Mouse (Mus musculus): ENCODE measurements around the gene Aifm2. TPM values are rescaled to one million over a fixed set of nuclear protein-coding genes. Genes with fewer than 3 reads are reported as not detected.

The Aifm2 gene
- polyA plus RNA-seq, 1 experiment: 14.9 TPM

DNA sequence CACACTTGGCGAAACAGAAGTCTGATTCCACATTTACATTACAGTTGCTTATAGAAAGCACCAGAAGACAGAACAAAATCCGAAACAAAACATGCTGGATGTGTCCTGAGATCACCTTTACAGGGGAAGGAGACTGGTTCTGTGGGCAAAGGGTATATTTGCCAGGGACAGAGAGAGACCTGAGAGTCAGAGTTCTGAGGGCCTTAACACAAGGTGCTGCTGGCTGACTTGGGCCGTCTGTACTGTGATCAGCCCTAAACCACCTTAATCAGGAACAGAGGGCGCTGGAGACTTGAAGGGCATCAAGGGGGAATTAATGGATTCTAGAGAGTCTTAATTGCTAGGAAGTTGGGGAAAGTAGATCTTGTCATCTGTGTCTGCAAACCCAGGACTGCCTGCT, 21.5 kb upstream of the Aifm2 start:
- Histone ChIP-seq H3K4me1 (ENCODE audit: control insufficient read depth, insufficient read depth, low read length) (no peaks in the 10 kb centered on the region), H3K4me3 (ENCODE audit: insufficient read depth, low read length) (no peak overlapping the region), H3K27ac (ENCODE audit: insufficient read depth, low read length) (no peak overlapping the region)
- TF ChIP-seq CTCF (IDR thresholded peaks at IDR 0.05; ENCODE audit: borderline replicate concordance, insufficient read depth, low read length) (no peak), POLR2A (IDR thresholded peaks at IDR 0.05; ENCODE audit: low read depth, low read length) (no peak)

DNA sequence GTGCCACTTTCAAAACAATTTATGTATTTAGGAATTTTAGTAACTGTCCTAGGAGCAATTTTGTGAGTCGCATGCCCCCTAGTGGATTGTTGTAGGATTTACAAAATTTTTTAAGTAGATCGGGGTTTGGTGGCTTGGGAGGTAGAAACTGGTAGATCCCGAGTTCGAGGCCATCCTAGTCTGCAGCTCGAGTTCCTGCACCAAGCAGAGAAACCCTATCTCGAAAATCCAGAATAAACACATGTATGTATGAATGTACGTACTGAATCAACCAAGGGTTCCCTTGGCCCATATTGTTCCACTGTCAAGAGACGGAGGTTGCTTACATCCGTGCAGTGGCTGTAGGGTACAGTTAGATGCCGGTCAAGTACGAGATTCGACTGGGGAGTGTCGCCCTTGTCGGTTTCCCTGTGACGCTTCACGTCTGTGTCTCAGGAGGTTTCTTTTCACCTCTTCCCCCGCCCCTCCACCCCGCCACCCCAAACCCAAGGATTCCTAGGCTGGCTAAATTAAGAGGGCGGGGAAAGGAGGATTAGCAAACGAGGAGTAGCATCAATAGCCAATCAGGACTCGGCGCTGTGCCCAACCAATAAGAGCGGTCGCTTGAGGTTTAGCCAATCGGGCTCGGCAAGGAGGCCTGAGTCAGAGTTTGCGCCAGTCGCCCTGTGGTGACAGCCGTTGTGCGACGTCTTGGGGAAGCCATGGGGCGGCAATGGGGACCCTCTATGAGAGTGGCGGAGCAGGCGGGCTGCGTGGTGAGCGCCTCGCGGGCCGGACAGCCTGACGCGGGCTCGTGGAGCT, 20.0 kb upstream of the Aifm2 start, which contains the start of gene Tysnd1:
Tysnd1 (plus strand) TSS at position 645 of the 801 bp plus-strand sequence.
- H3K4me3 ChIP-seq (ENCODE audit: insufficient read depth, low read length): peak within 1 kb of the TSS; percentile 66
- H3K4me1 ChIP-seq (ENCODE audit: control insufficient read depth, insufficient read depth, low read length): no peaks in the 10 kb centered on the region
- TF ChIP-seq POLR2A (IDR thresholded peaks at IDR 0.05; ENCODE audit: low read depth, low read length): peak; percentile 74
- no peak for TF ChIP-seq CTCF (IDR thresholded peaks at IDR 0.05; ENCODE audit: borderline replicate concordance, insufficient read depth, low read length)
- peak within 1 kb of the TSS; percentile 39 for H3K27ac ChIP-seq (ENCODE audit: insufficient read depth, low read length)

DNA sequence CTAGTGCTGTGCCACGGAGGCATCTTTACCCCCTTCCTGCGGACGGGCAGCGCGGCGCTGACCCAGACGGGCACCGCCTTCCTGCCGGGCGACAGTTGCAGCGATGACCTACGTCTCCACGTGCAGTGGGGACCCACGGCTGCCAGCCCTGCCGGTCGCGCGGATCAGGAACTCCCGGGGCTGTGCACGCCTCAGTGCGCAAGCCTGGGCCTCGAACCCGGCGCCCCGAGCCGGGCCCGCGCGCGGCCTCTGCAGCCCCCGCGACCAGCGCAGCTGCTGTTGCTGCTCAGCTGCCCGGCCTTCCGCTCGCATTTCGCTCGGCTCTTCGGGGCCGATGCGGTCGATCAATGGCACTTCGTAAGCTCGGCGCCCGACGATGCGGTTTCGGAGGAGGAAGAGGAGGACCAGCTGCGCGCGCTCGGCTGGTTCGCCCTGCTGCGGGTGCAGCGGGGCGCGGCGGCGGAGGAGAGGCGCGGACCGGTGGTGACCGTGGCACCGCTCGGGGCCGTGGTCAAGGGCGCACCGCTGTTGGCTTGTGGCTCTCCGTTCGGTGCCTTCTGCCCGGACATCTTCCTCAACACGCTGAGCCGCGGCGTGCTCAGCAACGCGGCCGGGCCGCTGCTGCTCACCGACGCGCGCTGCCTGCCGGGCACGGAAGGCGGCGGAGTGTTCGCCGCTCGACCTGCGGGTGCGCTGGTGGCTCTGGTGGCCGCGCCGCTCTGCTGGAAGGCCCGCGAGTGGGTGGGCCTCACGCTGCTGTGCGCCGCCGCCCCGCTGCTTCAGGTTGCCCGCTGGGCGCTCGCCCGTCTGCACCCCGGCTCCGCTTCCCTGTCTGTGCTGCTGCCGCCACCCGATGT, 19.1 kb upstream of the Aifm2 start:
- H3K27ac ChIP-seq (ENCODE audit: insufficient read depth, low read length): no peak overlapping the region
- H3K4me3 ChIP-seq (ENCODE audit: insufficient read depth, low read length): peak overlapping the region; percentile 66
- TF ChIP-seq CTCF (IDR thresholded peaks at IDR 0.05; ENCODE audit: borderline replicate concordance, insufficient read depth, low read length): no peak
- no peak for TF ChIP-seq POLR2A (IDR thresholded peaks at IDR 0.05; ENCODE audit: low read depth, low read length)
- no peaks in the 10 kb centered on the region for H3K4me1 ChIP-seq (ENCODE audit: control insufficient read depth, insufficient read depth, low read length)

DNA sequence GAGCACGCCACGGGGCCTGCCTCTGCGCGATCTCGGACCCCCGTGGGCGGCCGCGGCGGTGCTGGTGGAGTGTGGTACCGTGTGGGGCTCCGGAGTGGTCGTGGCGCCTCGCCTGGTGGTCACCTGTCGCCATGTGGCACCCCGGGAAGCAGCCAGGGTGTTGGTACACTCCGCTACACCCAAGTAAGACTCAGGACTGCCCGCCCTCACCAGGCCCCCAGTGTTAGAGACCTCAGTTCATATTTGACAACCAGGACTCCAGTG, 18.6 kb upstream of the Aifm2 start:
- H3K27ac ChIP-seq (ENCODE audit: insufficient read depth, low read length): no peak overlapping the region
- TF ChIP-seq POLR2A (IDR thresholded peaks at IDR 0.05; ENCODE audit: low read depth, low read length): no peak
- TF ChIP-seq CTCF (IDR thresholded peaks at IDR 0.05; ENCODE audit: borderline replicate concordance, insufficient read depth, low read length): no peak
- H3K4me1 ChIP-seq (ENCODE audit: control insufficient read depth, insufficient read depth, low read length): no peaks in the 10 kb centered on the region
- peak overlapping the region; percentile 66 for H3K4me3 ChIP-seq (ENCODE audit: insufficient read depth, low read length)

DNA sequence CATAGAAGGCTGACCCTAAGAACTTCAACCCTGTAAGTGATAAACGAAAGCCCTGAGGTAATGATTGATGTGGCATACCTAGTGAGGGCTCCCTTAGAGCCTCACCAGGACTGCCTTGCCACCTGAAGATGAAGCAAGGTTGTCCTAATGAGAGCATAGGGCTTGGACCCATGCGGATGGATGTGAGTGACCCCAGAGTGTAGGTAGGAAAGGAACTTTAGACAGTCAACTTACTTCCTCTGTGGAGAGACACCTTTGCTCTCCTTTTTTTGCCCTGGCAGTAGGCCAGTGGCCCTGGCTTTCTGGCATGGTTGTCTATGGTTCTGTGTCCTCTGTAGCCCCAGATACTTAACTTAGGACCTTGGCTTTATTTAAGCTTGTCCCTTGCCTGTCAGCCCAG, 18.0 kb upstream of the Aifm2 start:
- TF ChIP-seq CTCF (IDR thresholded peaks at IDR 0.05; ENCODE audit: borderline replicate concordance, insufficient read depth, low read length): no peak
- TF ChIP-seq POLR2A (IDR thresholded peaks at IDR 0.05; ENCODE audit: low read depth, low read length): no peak
- no peaks in the 10 kb centered on the region for H3K4me1 ChIP-seq (ENCODE audit: control insufficient read depth, insufficient read depth, low read length)
- no peak overlapping the region for H3K27ac ChIP-seq (ENCODE audit: insufficient read depth, low read length)
- H3K4me3 ChIP-seq (ENCODE audit: insufficient read depth, low read length): peak overlapping the region; percentile 66; the same call in 1 of the 2 replicates

DNA sequence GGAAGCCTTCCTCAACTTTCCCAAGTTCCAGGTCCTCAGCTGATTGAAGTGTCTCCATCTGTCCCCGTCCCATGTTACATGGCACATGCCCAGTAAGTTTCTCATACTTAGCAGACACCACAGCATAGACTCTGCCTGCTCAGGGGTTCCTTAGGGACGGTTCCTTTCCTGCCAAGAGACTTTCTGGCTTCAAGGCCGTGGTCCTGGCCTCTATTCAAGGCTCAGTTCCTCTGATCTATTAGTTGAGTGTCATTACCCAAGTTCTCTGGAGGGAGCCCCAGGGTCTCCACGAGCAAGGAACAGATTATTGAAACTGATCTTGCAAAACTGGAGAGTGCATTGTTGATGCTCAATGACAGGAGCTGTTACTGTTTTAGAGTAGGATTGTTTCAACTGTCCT, 10.4 kb upstream of the Aifm2 start:
- Histone ChIP-seq H3K27ac (ENCODE audit: insufficient read depth, low read length) (no peak overlapping the region), H3K4me1 (ENCODE audit: control insufficient read depth, insufficient read depth, low read length) (no peaks in the 10 kb centered on the region), H3K4me3 (ENCODE audit: insufficient read depth, low read length) (no peak overlapping the region)
- TF ChIP-seq CTCF (IDR thresholded peaks at IDR 0.05; ENCODE audit: borderline replicate concordance, insufficient read depth, low read length) (no peak), POLR2A (IDR thresholded peaks at IDR 0.05; ENCODE audit: low read depth, low read length) (no peak)

DNA sequence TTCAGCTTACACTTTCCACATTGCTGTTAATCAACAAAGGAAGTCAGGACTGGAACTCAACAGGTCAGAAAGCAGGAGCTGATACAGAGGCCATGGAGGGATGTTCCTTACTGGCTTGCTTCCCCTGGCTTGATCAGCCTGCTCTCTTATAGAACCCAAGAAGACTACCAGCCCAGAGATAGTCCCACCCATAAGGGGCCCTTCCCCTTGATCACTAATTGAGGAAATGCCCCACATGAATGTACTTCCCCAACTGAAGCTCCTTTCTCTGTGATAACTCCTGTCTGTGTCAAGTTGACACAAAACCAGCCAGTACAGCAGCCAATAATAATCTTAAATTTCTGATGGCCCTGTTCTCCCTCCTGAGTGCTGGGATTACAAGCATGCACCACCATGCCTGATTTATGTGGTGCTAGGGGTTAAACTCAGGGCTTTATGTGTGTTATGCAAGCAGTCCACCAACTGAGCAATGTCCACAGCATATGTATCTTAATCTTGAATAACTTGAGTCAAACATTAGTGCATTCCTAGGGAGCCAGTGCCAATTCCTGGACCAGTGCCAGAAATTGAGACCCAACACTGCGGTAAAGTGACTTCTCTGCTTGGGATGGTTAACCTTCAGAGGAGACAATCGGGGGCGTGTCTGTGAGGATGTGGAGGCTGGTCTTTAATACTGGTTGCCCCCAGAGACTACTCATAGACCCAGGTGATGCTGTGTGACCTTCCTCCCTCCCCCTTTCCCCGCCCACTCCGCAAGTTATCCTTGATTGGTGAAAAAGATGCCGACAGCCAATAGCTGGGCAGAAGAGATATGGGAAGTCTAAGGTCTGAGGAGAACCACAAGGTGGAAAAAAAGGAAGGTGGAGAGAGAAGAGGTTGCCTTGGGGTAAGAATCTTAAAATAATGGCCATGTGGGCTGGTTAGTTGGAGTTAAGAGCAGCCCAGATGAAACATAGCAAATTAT, 8.4 kb upstream of the Aifm2 start:
- Histone ChIP-seq H3K4me1 (ENCODE audit: control insufficient read depth, insufficient read depth, low read length) (no peaks in the 10 kb centered on the region), H3K4me3 (ENCODE audit: insufficient read depth, low read length) (no peak overlapping the region), H3K27ac (ENCODE audit: insufficient read depth, low read length) (no peak overlapping the region)
- TF ChIP-seq CTCF (IDR thresholded peaks at IDR 0.05; ENCODE audit: borderline replicate concordance, insufficient read depth, low read length) (no peak), POLR2A (IDR thresholded peaks at IDR 0.05; ENCODE audit: low read depth, low read length) (no peak)

DNA sequence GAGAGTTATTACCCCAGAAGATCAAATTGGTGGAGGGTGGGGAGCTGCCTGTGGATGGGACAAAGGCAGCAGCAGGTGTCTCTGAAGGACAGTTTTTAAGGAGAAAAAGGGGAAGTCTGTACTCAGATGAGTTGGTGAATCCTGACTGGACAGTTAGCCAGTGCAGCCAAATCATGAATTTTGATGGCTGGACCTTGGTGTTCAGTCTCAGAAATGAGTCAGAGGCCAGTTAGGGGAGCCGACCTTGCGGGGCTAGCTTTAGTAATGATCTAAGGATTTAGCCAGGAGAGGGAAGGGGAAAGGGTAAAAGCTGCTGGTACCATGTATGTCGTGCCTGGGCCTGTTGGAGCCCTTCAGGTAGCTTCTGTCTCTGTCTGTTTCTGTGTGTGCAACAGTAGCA, 1.5 kb upstream of the Aifm2 start:
- no peaks in the 10 kb centered on the region for H3K4me1 ChIP-seq (ENCODE audit: control insufficient read depth, insufficient read depth, low read length)
- no peak overlapping the region for H3K27ac ChIP-seq (ENCODE audit: insufficient read depth, low read length)
- H3K4me3 ChIP-seq (ENCODE audit: insufficient read depth, low read length): no peak overlapping the region
- TF ChIP-seq CTCF (IDR thresholded peaks at IDR 0.05; ENCODE audit: borderline replicate concordance, insufficient read depth, low read length) (no peak), POLR2A (IDR thresholded peaks at IDR 0.05; ENCODE audit: low read depth, low read length) (no peak)

DNA sequence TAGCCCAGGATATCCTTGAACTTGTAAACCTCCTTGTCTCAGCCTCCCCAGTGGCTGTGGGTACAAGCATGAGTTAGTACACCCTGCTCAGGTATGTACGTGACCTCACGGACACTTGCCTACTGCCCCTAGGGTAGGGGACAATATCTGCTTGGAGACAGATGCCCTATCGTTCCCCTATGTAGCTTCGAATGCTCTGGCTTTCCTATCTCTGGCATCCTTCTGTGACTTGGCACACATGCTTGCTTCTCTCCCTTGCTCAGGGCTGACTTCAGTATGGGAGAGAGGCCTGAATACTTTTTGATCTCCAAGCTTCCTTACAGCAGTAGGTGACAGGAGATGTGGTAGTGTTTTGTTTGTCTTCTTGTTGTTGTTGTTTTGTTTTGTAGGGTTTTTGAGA, 917 bp upstream of the Aifm2 start:
- no peak overlapping the region for H3K27ac ChIP-seq (ENCODE audit: insufficient read depth, low read length)
- no peaks in the 10 kb centered on the region for H3K4me1 ChIP-seq (ENCODE audit: control insufficient read depth, insufficient read depth, low read length)
- no peak for TF ChIP-seq POLR2A (IDR thresholded peaks at IDR 0.05; ENCODE audit: low read depth, low read length)
- TF ChIP-seq CTCF (IDR thresholded peaks at IDR 0.05; ENCODE audit: borderline replicate concordance, insufficient read depth, low read length): no peak
- no peak overlapping the region for H3K4me3 ChIP-seq (ENCODE audit: insufficient read depth, low read length)

Measured in embryonic fibroblast, embryonic 13.5 days (primary cell).